Mouse (Mus musculus): ENCODE measurements around the gene Tbccd1. TPM values are rescaled to one million over a fixed set of nuclear protein-coding genes. Genes with fewer than 3 reads are reported as not detected.

The Tbccd1 gene
- polyA plus RNA-seq, 1 experiment from 2014 or later, result 33.6 TPM

DNA sequence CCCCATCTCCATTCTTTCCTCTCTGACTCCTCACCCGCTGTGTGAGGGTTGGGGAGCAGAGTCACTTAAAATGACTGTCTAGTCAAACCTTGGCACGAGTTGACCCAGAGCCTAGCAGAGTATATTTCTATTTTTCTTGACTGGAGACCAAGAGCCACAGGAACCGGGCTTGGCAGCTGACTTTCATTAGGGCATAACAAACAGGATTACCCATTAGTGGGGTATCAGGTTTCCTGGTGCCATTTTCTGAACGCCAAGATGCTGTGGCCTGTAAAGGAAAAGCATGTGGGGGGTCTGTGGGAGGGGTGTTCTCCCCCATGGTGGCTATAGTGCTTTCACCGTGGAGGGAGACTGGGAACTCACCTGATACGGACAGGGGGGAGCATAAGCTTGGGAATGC, 23.4 kb upstream of the Tbccd1 start:
- WGBS, result 22% methylated on average over 6 of the region's 6 CpGs
- Histone ChIP-seq H3K4me2 (no peak overlapping the region), H3K4me1 (ENCODE audit: insufficient read depth) (no peaks in the 10 kb centered on the region), H3K27me3 (ENCODE audit: insufficient read depth, low read length) (no peaks in the 10 kb centered on the region), H3K9ac (no peak overlapping the region), H3K9me3 (ENCODE audit: low read depth, low read length) (no peaks in the 10 kb centered on the region), H3K4me3 (ENCODE audit: low read depth, low read length) (no peak overlapping the region), H3K27ac (ENCODE audit: low read depth) (no peak overlapping the region), H3K36me3 (ENCODE audit: insufficient read depth) (no peaks in the 10 kb centered on the region)
- no peak for ATAC-seq (ENCODE audit: insufficient read depth)
- no peak for DNase-seq
- no peak for TF ChIP-seq CTCF (IDR thresholded peaks at IDR 0.05; ENCODE audit: low read depth)

DNA sequence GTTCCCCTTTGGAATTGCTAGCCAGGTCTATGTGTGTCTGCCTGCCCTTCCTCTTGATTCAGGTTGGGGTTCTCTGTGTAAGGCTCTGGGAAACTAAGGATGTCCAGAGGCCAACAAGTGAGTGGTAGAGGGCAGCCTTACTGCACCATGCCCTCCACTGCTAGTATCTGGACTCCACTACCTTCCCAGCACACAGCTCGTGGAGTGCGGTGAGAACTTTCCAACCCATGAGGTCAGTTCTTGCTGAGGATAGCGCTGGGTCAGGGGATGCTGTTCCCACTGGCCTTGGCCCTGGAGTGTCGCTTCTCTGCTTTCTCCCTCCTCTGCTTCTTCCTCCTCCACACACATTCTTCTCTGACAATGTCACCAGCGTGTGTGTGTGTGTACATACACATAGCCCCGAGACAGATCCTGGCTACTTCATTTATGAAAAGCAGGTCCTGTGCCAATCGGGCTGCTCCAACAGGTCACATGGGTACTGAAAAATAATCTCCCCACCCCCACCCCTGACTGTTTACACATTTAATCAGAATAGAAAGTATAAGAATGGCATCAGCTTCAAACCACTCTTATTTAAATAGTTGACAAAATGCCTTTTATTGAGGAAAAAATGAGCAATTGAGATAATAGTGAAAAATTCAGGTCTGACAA, 22.6 kb upstream of the Tbccd1 start:
- Histone ChIP-seq H3K27ac (ENCODE audit: low read depth) (no peak overlapping the region), H3K36me3 (ENCODE audit: insufficient read depth) (no peaks in the 10 kb centered on the region), H3K9me3 (ENCODE audit: low read depth, low read length) (no peaks in the 10 kb centered on the region), H3K4me3 (ENCODE audit: low read depth, low read length) (no peak overlapping the region), H3K27me3 (ENCODE audit: insufficient read depth, low read length) (no peaks in the 10 kb centered on the region), H3K4me2 (no peak overlapping the region), H3K9ac (no peak overlapping the region), H3K4me1 (ENCODE audit: insufficient read depth) (no peaks in the 10 kb centered on the region)
- TF ChIP-seq CTCF (IDR thresholded peaks at IDR 0.05; ENCODE audit: low read depth), result no peak
- DNase-seq (no peak), ATAC-seq (ENCODE audit: insufficient read depth) (no peak)
- WGBS, result 47% methylated on average over 7 of the region's 7 CpGs

DNA sequence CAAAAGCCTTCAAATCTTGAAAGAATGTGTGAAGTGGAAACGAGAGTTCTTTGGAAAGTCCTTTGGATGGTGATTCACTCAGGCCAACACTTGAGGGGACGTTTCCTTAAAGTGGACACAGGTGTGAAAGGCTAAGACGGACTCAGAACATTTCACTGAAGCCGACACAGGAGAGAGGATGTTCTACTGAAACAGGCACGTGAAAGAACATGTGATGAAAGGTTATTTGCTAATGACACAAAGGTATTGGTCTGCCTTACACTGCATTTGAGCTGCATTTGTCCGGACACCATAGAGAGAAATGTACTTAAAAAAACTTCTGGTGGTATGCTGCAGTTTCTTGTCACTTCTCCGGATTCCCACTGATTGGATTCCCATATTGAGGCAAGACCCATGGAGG, 21.2 kb upstream of the Tbccd1 start:
- Histone ChIP-seq H3K9ac (no peak overlapping the region), H3K27me3 (ENCODE audit: insufficient read depth, low read length) (no peaks in the 10 kb centered on the region), H3K4me2 (no peak overlapping the region), H3K27ac (ENCODE audit: low read depth) (no peak overlapping the region), H3K4me1 (ENCODE audit: insufficient read depth) (no peaks in the 10 kb centered on the region), H3K9me3 (ENCODE audit: low read depth, low read length) (no peaks in the 10 kb centered on the region), H3K4me3 (ENCODE audit: low read depth, low read length) (no peak overlapping the region), H3K36me3 (ENCODE audit: insufficient read depth) (no peaks in the 10 kb centered on the region)
- ATAC-seq (ENCODE audit: insufficient read depth) (no peak), DNase-seq (no peak)
- no peak for TF ChIP-seq CTCF (IDR thresholded peaks at IDR 0.05; ENCODE audit: low read depth)
- 68% methylated on average over 7 of the region's 7 CpGs for WGBS

DNA sequence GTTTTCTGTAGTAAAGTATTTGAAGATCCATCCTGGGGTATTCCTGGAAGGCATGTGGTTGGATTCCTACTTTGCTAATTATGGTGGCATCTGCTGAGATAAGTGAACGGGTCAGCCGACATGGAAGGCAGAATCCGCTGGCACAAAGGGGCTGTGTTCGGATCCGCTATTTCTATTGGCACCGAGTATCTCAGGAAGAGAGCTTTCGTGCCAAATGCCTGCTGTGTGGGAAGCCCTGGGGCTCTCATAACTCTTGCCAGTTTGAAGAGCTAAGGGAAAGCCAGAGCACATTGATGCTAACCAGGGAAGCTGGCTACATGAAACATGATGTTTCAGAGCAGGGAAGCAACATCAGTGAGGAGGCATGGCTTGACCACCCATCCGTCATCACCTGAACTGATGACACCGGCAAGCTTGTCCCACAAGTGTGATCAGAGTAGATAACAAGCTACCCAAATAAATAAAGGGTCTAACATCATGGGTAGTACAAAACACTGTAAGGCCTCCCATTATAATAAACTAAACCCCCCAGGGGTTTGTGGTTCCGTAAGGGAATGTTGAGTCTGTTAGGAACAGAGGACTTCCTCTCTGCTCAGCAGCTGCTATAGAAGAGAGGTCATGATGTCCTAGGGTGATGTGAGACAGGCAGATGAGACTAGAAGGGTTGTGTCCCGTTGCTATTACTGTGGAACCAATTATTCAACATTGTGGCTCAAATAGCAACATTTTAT, 20.4 kb upstream of the Tbccd1 start:
- no peak overlapping the region for H3K27ac ChIP-seq (ENCODE audit: low read depth)
- H3K4me1 ChIP-seq (ENCODE audit: insufficient read depth), result no peaks in the 10 kb centered on the region
- H3K4me3 ChIP-seq (ENCODE audit: low read depth, low read length), result no peak overlapping the region
- no peaks in the 10 kb centered on the region for H3K27me3 ChIP-seq (ENCODE audit: insufficient read depth, low read length)
- peaks cover 6% of the 10 kb centered on the region for H3K36me3 ChIP-seq (ENCODE audit: insufficient read depth)
- no peak for TF ChIP-seq CTCF (IDR thresholded peaks at IDR 0.05; ENCODE audit: low read depth)
- H3K4me2 ChIP-seq, result no peak overlapping the region
- 66% methylated on average over 11 of the region's 11 CpGs for WGBS
- no peaks in the 10 kb centered on the region for H3K9me3 ChIP-seq (ENCODE audit: low read depth, low read length)
- ATAC-seq (ENCODE audit: insufficient read depth) (no peak), DNase-seq (no peak)
- H3K9ac ChIP-seq, result no peak overlapping the region

DNA sequence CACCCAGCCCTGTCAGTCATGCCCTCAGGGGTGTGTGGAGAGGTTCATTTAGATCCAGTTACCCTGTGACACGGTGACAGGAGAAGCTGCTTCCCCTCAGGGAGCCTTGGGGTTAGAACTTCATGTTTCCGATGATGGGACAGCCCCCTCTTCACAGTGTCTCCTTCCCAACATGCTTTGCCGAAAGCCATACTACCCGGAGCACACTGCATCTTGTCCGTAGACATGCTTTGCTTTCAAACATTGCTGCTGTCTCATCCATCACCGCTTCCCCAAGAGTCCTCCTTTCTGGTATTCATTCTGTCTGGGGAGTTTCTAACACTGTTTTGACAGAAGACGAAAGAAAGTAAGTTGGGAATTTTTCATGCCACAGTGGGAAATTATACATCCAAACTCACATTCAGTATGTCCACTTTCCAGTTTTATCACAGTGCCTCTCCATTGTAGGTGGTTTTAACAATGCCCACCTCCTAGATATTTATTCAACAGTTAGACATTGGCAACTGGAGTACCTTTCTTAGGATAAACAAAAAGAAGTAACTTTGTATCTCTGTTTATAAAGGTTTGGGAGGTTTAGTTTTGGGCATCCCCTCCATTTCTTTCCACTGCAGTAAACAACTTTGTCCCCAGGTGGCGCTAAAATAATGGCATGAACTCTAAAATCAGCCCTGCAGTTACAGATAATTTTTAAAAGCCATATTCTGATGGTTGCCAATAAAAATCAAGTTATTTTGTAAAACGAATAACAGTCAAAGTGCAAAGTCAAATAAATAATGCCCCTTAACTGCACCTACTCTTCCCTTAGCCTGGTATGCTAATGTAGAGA, 19.0 kb upstream of the Tbccd1 start:
- no peak overlapping the region for H3K9ac ChIP-seq
- WGBS, result 37% methylated on average over 9 of the region's 9 CpGs
- no peak overlapping the region for H3K4me3 ChIP-seq (ENCODE audit: low read depth, low read length)
- H3K27me3 ChIP-seq (ENCODE audit: insufficient read depth, low read length), result no peaks in the 10 kb centered on the region
- TF ChIP-seq CTCF (IDR thresholded peaks at IDR 0.05; ENCODE audit: low read depth), result peak; percentile 70
- no peaks in the 10 kb centered on the region for H3K9me3 ChIP-seq (ENCODE audit: low read depth, low read length)
- H3K27ac ChIP-seq (ENCODE audit: low read depth), result no peak overlapping the region
- H3K4me1 ChIP-seq (ENCODE audit: insufficient read depth), result no peaks in the 10 kb centered on the region
- no peak overlapping the region for H3K4me2 ChIP-seq
- H3K36me3 ChIP-seq (ENCODE audit: insufficient read depth), result peaks cover 20% of the 10 kb centered on the region
- ATAC-seq (ENCODE audit: insufficient read depth), result no peak
- peak; percentile 75 for DNase-seq

DNA sequence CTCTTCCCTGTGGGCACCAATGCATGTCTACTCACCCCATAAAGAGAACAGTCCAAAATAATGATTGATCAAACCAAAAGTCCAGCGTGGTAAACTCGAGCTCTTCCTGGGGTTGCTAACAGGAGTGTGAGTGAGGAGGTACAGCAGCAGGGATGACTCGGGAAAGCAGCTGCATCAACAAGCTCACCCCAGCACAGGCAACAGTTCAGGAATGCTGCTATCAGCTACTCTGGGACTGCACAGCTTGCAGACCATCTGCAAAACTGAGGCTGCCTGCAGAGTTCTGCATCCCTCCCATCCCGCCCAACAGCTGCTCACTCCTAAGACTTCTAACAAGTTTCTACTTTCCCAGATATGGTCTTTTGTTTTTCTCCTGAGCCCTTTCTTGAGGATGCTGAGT, 15.9 kb upstream of the Tbccd1 start:
- ATAC-seq (ENCODE audit: insufficient read depth) (no peak), DNase-seq (no peak)
- H3K4me2 ChIP-seq, result no peak overlapping the region
- peaks cover 50% of the 10 kb centered on the region for H3K36me3 ChIP-seq (ENCODE audit: insufficient read depth)
- TF ChIP-seq CTCF (IDR thresholded peaks at IDR 0.05; ENCODE audit: low read depth), result no peak
- no peak overlapping the region for H3K27ac ChIP-seq (ENCODE audit: low read depth)
- H3K4me1 ChIP-seq (ENCODE audit: insufficient read depth), result no peaks in the 10 kb centered on the region
- WGBS, result 60% methylated on average over 4 of the region's 4 CpGs
- no peaks in the 10 kb centered on the region for H3K9me3 ChIP-seq (ENCODE audit: low read depth, low read length)
- H3K9ac ChIP-seq, result no peak overlapping the region
- H3K4me3 ChIP-seq (ENCODE audit: low read depth, low read length), result no peak overlapping the region
- no peaks in the 10 kb centered on the region for H3K27me3 ChIP-seq (ENCODE audit: insufficient read depth, low read length)

DNA sequence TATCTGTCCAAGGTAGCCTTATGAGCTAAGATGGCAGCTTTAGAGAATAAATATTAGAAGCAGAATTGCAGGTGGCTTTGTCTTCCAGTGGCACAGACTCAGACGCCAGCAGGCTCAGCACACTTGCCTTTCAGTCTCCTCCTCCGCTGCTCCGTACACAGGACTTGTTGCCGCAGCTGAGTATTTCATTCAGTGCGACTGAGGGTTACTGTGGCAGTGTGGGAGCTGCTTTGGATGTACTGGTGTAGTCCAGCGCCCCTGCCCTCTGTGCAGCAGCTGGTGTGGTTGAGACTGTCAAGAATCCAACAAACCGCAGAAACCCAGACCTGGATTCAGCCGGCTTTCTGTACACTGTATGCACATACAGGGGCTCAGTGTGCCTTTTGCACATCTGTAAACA, 14.9 kb upstream of the Tbccd1 start:
- H3K4me2 ChIP-seq, result no peak overlapping the region
- H3K27ac ChIP-seq (ENCODE audit: low read depth), result no peak overlapping the region
- no peaks in the 10 kb centered on the region for H3K27me3 ChIP-seq (ENCODE audit: insufficient read depth, low read length)
- ATAC-seq (ENCODE audit: insufficient read depth) (no peak), DNase-seq (no peak)
- H3K4me3 ChIP-seq (ENCODE audit: low read depth, low read length), result no peak overlapping the region
- no peaks in the 10 kb centered on the region for H3K9me3 ChIP-seq (ENCODE audit: low read depth, low read length)
- peaks cover 60% of the 10 kb centered on the region for H3K36me3 ChIP-seq (ENCODE audit: insufficient read depth)
- no peak overlapping the region for H3K9ac ChIP-seq
- 91% methylated on average over 8 of the region's 8 CpGs for WGBS
- H3K4me1 ChIP-seq (ENCODE audit: insufficient read depth), result no peaks in the 10 kb centered on the region
- no peak for TF ChIP-seq CTCF (IDR thresholded peaks at IDR 0.05; ENCODE audit: low read depth)

All from lung, embryonic 14.5 days (tissue).